Mouse (Mus musculus) limb, embryonic 12.5 days (tissue): ENCODE results near the gene Ubl4b. TPM values are rescaled to one million over a fixed set of nuclear protein-coding genes. Genes with fewer than 3 reads are reported as not detected.
A peak's percentile ranks its signal among the peaks of the same experiment; 100 is the strongest.

Source experiments
- ATAC-seq: fragments of 200-750 bp; cut with Nextera tagmentation; 2 replicates; pipeline ENCODE4 v1.8.0; 2017; ENCODE audit warnings: low read depth, moderate TSS enrichment; ENCODE audit not compliant: insufficient number of reproducible peaks, insufficient read depth, low FRiP score, low TSS enrichment
- H3K27ac ChIP-seq: fragments of 300-500 bp; sonication (generic); 2 replicates; pipeline ENCODE4 v1.5.1; 2016; ENCODE audit warnings: mild to moderate bottlenecking, moderate library complexity
- H3K27me3 ChIP-seq: fragments of 300-500 bp; sonication (generic); 2 replicates; pipeline ENCODE4 v1.6.1; 2016; ENCODE audit warnings: mild to moderate bottlenecking, moderate library complexity
- H3K36me3 ChIP-seq: fragments of 300-500 bp; sonication (generic); 2 replicates; pipeline ENCODE4 v1.6.1; 2016; ENCODE audit warnings: mild to moderate bottlenecking, moderate library complexity
- H3K4me1 ChIP-seq: fragments of 300-500 bp; sonication (generic); replicated peaks from 2 replicates; pipeline ENCODE4 v1.6.1; 2016
- H3K4me2 ChIP-seq: fragments of 300-500 bp; sonication (generic); 2 replicates; pipeline ENCODE4 v1.6.1; 2016; ENCODE audit warnings: mild to moderate bottlenecking, moderate library complexity
- H3K4me3 ChIP-seq: fragments of 300-500 bp; sonication (generic); replicated peaks from 2 replicates; pipeline ENCODE4 v1.5.1; 2016; ENCODE audit warnings: mild to moderate bottlenecking
- H3K9ac ChIP-seq: fragments of 300-500 bp; sonication (generic); replicated peaks from 2 replicates; pipeline ENCODE4 v1.6.1; 2016; ENCODE audit warnings: mild to moderate bottlenecking, moderate library complexity
- H3K9me3 ChIP-seq: fragments of 300-500 bp; sonication (generic); 2 replicates; pipeline ENCODE4 v1.6.1; 2016; ENCODE audit warnings: mild to moderate bottlenecking, moderate library complexity
- WGBS: fragments of 180-500 bp; shearing (Covaris S2); methylation state at CpG from one replicate; pipeline ENCODE4 v1.1.7; 2016; 5-methylcytosine and 5-hydroxymethylcytosine counted together
- polyA plus RNA-seq: library from polyadenylated mRNA; unstranded; fragments of >200 nt; fragmentation: Nextera tagmentation; extraction: Ambion mirVana; gene quantifications from 2 replicates; pipeline ENCODE4 v1.2.1, GENCODE M21; 2016

Gene Ubl4b
- polyA plus RNA-seq, 1 experiment from 2014 or later, result 0.24 TPM

GRCm38 (mm10) chr3:107543158-107544080 is 11.5 kb downstream of the Ubl4b start:
- no peak overlapping the region for H3K4me3 ChIP-seq

GRCm38 (mm10) chr3:107542584-107542983 is 12.3 kb downstream of the Ubl4b start:
- Histone ChIP-seq H3K4me2 (no peak overlapping the region), H3K36me3 (no peaks in the 10 kb centered on the region), H3K27me3 (peaks cover 44% of the 10 kb centered on the region), H3K27ac (no peak overlapping the region), H3K4me3 (no peak overlapping the region), H3K9ac (no peak overlapping the region), H3K9me3 (no peaks in the 10 kb centered on the region), H3K4me1 (peaks cover 37% of the 10 kb centered on the region)
- 43% methylated on average over 4 of the region's 4 CpGs for WGBS
- ATAC-seq, result no peak

More at GRCm38 (mm10) chr3:107543158-107544080, 11.5 kb downstream of the Ubl4b start:
- no peak for ATAC-seq
- Histone ChIP-seq H3K27me3 (peaks cover 48% of the 10 kb centered on the region), H3K9me3 (no peaks in the 10 kb centered on the region), H3K36me3 (no peaks in the 10 kb centered on the region), H3K9ac (no peak overlapping the region), H3K4me2 (no peak overlapping the region), H3K27ac (no peak overlapping the region), H3K4me1 (peaks cover 36% of the 10 kb centered on the region)
- WGBS, result 60% methylated on average over 8 of the region's 8 CpGs

GRCm38 (mm10) chr3:107537504-107537889 is 17.4 kb downstream of the Ubl4b start:
- no peak overlapping the region for H3K9ac ChIP-seq
- no peak overlapping the region for H3K27ac ChIP-seq
- no peaks in the 10 kb centered on the region for H3K36me3 ChIP-seq
- peak overlapping the region; percentile 60 for H3K4me2 ChIP-seq
- peaks cover 50% of the 10 kb centered on the region for H3K27me3 ChIP-seq
- no peaks in the 10 kb centered on the region for H3K9me3 ChIP-seq
- 28% methylated on average over 8 of the region's 8 CpGs for WGBS
- peak overlapping the region; percentile 21 for H3K4me3 ChIP-seq
- ATAC-seq, result no peak
- peaks cover 18% of the 10 kb centered on the region for H3K4me1 ChIP-seq

GRCm38 (mm10) chr3:107536810-107537503 is 17.9 kb downstream of the Ubl4b start:
- no peaks in the 10 kb centered on the region for H3K9me3 ChIP-seq
- H3K4me1 ChIP-seq, result peaks cover 18% of the 10 kb centered on the region
- no peak for ATAC-seq
- peak overlapping the region; percentile 21 for H3K4me3 ChIP-seq
- H3K36me3 ChIP-seq, result no peaks in the 10 kb centered on the region
- H3K27ac ChIP-seq, result no peak overlapping the region
- peak overlapping the region; percentile 60 for H3K4me2 ChIP-seq
- peaks cover 45% of the 10 kb centered on the region for H3K27me3 ChIP-seq
- 7% methylated on average over 17 of the region's 17 CpGs for WGBS
- peak overlapping the region; percentile 37 for H3K9ac ChIP-seq

DNA sequence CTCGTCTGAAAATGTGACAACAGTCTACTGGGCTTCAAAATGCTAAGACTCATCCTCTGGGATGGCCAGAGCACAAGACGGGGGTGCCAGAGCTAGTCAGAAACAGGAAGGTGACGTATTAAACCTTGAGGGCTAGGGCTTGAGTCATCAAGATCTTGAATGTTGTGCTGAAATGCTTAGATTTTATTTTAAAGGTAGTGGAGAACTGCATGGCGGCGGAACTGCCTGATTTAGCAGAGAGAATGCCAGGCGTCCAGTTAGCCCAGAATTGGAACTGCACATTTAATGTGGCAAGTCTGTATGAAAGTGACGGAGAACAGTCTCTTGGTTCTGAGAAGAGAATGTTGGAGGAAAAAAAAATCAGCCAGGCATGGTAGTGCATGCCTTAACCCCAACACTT is 19.9 kb downstream of the Ubl4b start:
- Histone ChIP-seq H3K9me3 (no peaks in the 10 kb centered on the region), H3K36me3 (no peaks in the 10 kb centered on the region), H3K27me3 (peaks cover 34% of the 10 kb centered on the region), H3K4me1 (peaks cover 15% of the 10 kb centered on the region), H3K27ac (no peak overlapping the region), H3K9ac (no peak overlapping the region), H3K4me3 (no peak overlapping the region), H3K4me2 (no peak overlapping the region)
- WGBS, result 80% methylated on average over 7 of the region's 7 CpGs
- ATAC-seq, result no peak

DNA sequence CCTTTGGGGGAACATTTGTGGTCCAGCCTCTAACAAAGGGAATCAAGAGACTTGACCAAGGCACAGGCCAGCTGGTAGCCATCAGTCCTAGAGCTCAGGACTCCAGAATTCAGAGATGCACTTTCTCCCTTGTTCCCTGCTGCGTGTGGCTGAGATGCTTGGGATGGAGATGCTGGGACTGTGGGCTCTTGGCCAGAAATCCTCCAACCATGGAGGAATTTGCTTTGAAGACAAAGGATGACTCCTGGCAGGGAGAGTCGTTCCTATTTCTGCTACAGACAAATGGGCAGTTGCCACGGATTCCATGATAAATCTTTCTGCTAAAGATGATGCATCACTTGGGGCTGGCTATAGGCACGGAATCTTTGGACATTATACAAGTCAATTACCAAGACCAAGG is 21.3 kb downstream of the Ubl4b start:
- Histone ChIP-seq H3K27me3 (peaks cover 29% of the 10 kb centered on the region), H3K27ac (no peak overlapping the region), H3K4me1 (peaks cover 13% of the 10 kb centered on the region), H3K9me3 (no peaks in the 10 kb centered on the region), H3K4me3 (no peak overlapping the region), H3K36me3 (no peaks in the 10 kb centered on the region), H3K9ac (no peak overlapping the region), H3K4me2 (no peak overlapping the region)
- ATAC-seq, result no peak
- WGBS, result 70% methylated on average over 4 of the region's 4 CpGs

GRCm38 (mm10) chr3:107530581-107530980 is 24.3 kb downstream of the Ubl4b start:
- Histone ChIP-seq H3K9ac (no peak overlapping the region), H3K4me1 (peaks cover 10% of the 10 kb centered on the region), H3K9me3 (no peaks in the 10 kb centered on the region), H3K36me3 (no peaks in the 10 kb centered on the region), H3K4me3 (no peak overlapping the region), H3K4me2 (no peak overlapping the region), H3K27me3 (peaks cover 6% of the 10 kb centered on the region), H3K27ac (no peak overlapping the region)
- no peak for ATAC-seq
- WGBS, result 83% methylated on average over 5 of the region's 5 CpGs

DNA sequence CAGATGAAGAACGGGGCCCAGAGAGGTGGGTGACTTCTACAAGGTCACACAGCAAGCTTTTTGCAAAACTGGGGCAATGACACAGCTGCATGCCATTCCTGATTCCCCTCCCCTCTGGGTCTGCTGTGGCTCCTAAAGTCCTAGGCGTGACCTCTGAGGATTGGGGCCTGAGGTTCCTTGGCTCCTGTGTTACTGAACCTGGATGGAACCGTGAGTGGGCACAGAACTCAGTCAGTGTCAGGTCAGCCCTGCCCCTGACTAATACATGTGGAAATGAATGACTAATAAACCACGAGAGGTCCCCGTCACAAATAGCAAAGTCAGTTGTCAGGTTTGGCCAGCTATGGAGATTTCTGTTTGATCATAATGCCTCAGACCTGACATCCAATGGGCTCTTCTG is 25.7 kb downstream of the Ubl4b start:
- no peak overlapping the region for H3K4me2 ChIP-seq
- no peaks in the 10 kb centered on the region for H3K9me3 ChIP-seq
- ATAC-seq, result no peak
- 68% methylated on average over 5 of the region's 5 CpGs for WGBS
- H3K36me3 ChIP-seq, result no peaks in the 10 kb centered on the region
- no peak overlapping the region for H3K9ac ChIP-seq
- no peak overlapping the region for H3K4me3 ChIP-seq
- no peak overlapping the region for H3K27ac ChIP-seq
- no peaks in the 10 kb centered on the region for H3K27me3 ChIP-seq
- peaks cover 10% of the 10 kb centered on the region for H3K4me1 ChIP-seq

GRCm38 (mm10) chr3:107528401-107529118 is 26.3 kb downstream of the Ubl4b start:
- 28% methylated on average over 9 of the region's 9 CpGs for WGBS
- Histone ChIP-seq H3K9me3 (no peaks in the 10 kb centered on the region), H3K4me3 (no peak overlapping the region), H3K4me2 (peak overlapping the region; percentile 33), H3K27ac (no peak overlapping the region), H3K36me3 (no peaks in the 10 kb centered on the region), H3K4me1 (peaks cover 10% of the 10 kb centered on the region), H3K9ac (no peak overlapping the region; the same call in 1 of the 2 replicates), H3K27me3 (no peaks in the 10 kb centered on the region)
- no peak for ATAC-seq

DNA sequence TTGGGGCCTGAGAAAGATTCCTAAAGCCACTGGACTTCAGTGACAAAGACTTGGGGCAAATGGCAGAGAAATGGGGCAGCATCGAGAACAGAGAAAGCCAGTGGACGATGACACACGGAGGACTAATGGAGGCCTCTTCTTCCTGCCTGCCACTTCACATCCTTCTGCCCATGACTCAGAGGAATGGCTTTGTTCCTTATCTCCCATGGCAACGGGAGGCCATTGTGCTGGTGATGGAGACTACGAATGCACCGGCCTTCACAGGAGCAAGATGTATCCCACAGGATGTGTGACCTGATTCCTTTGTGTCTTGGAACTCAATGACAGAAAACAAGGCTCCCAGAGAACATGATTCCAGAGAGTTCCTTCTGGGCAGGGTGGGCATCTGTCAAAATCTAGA is 30.3 kb downstream of the Ubl4b start:
- no peak for ATAC-seq
- H3K4me2 ChIP-seq, result no peak overlapping the region
- 79% methylated on average over 6 of the region's 6 CpGs for WGBS

DNA sequence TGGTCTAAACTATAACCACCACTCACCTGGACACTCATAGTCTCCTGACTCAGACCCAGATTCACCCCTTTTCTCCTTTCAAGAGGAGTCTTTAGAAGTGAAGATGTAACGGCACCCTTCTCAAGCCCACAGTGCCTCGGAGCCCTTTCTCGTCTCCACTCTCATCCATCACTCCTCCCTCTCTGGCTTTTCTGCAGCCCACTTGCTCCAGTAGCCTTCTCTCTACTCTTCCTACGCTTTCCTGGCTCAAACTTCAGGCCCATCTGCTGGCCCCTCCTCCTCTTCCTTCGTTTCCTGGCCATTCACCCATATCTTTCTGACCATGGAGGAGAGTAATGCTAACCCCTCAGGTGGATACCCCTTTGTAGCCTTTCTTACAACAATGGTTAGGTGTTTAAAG is 33.9 kb downstream of the Ubl4b start:
- no peak overlapping the region for H3K9ac ChIP-seq
- no peak overlapping the region for H3K4me3 ChIP-seq
- 67% methylated on average over 5 of the region's 5 CpGs for WGBS
- H3K4me1 ChIP-seq, result peaks cover 13% of the 10 kb centered on the region; the same call in 1 of the 2 replicates
- H3K27me3 ChIP-seq, result peaks cover 43% of the 10 kb centered on the region
- no peaks in the 10 kb centered on the region for H3K9me3 ChIP-seq
- no peaks in the 10 kb centered on the region for H3K36me3 ChIP-seq
- no peak overlapping the region for H3K4me2 ChIP-seq
- no peak overlapping the region for H3K27ac ChIP-seq
- ATAC-seq, result no peak

More for the DNA sequence above, 30.3 kb downstream of the Ubl4b start:
- no peak overlapping the region for H3K27ac ChIP-seq
- H3K9ac ChIP-seq, result no peak overlapping the region
- H3K9me3 ChIP-seq, result no peaks in the 10 kb centered on the region
- H3K36me3 ChIP-seq, result no peaks in the 10 kb centered on the region
- no peak overlapping the region for H3K4me3 ChIP-seq
- peaks cover 10% of the 10 kb centered on the region; the same call in 1 of the 2 replicates for H3K27me3 ChIP-seq
- peaks cover 10% of the 10 kb centered on the region for H3K4me1 ChIP-seq
